Mouse (Mus musculus): ENCODE measurements around the gene Ppa2.

DNA sequence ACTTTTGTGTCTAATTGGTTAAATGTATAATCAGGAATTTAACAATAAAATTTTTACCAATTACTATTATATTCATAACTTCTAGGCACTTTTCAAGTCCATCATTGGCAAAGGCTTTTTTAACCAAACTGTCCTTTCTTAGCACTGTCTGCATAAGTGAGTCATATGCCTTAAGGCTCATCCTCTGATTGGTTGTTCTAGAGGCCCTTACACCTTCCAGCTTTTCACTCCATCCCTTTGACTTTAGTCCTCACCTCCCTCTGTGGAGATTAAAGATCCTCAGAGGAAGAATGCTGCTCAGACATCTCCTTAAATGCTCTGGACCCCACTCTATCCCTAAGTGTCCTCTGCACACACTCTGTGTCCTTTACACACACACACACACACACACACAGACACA is 68.3 kb downstream of the Ppa2 start:
- TF ChIP-seq CTCF (IDR thresholded peaks at IDR 0.05; ENCODE audit: low read depth, low read length) (no peak), POLR2A (IDR thresholded peaks at IDR 0.05; ENCODE audit: borderline replicate concordance, low read depth, low read length) (no peak)

All from bone marrow macrophage, adult 2 months (primary cell).